Mouse (Mus musculus): ENCODE results near the gene Pltp. TPM values are rescaled to one million over a fixed set of nuclear protein-coding genes. Genes with fewer than 3 reads are reported as not detected.

Pltp gene
- total and polyA plus RNA-seq, 3 experiments, result 5.2 to 17.1 TPM; not detected in 1

DNA sequence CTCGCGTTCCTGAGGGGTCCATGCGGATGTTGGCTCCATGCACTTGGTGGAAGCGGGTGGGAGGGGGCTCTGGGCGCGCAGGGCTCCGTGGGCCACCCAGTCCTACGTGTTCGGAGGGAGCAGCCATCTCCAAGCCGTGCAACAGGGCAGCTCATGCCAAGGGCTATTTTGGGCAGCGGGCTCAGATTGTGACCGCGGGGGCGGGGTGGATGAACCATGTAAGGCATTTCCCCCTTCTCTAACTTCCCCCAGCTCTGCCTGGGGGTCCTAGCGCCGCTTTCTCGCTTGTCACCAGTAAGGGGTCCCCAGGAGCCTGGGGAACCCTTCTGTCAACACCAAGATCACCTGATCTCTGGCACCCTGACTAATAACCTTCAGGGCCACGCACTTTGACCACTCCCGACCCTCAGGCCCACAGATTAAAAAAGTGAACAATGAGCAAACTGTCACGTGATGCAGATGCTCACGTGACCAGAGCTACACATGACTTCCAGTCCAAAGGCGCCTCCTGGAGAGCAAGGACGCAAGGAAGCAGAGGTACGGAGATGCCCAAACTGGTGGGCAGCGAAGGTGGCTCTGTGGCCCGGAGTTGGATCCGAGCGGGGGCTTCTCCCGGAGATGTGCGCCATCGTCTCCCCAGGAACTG lies 24.1 kb downstream of the Pltp start, which contains the start of gene Neurl2 (continued):
- TF ChIP-seq ZNF384 (IDR thresholded peaks at IDR 0.05; ENCODE audit: low read depth, low read length) (peak; percentile 71), TCF12 (IDR thresholded peaks at IDR 0.05; ENCODE audit: low read depth, low read length) (peak; percentile 58), ZKSCAN1 (IDR thresholded peaks at IDR 0.05; ENCODE audit: low read depth, low read length) (no peak), MAZ (IDR thresholded peaks at IDR 0.05; ENCODE audit: low read depth, low read length) (0 out of 2 replicates have a peak, but pooled peaks have one; percentile 19)

DNA sequence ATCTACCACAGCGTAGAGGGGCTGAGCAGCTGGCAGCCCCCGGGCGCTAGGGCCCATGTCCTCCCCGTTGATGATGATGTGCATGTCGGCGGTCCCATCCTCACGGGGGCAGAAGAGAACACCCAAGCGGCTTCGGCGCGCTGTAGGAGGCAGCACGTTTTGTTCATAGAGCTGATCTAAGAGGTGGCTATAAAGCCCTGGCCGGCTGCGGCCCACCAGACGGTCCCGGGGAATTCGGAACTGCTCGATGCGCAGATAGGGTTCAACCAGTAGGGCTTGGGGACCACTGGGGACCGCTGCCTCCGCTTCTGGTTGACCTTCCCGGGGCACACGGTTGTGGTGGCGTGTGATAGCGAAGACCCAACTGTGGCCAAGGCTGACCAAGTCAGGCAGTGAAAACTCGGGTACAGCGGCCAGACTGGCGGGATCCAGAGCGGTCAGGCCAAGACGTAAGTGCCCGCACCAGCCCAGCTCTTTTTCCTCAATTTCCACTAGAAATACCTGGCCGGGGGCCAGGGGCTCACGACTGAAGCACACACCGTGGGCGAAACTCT lies 24.7 kb downstream of the Pltp start, which contains the start of gene Ctsa:
TSS of gene Ctsa (plus strand) at position 126 of the 554 bp plus-strand sequence.
- Histone ChIP-seq H3K4me1 (ENCODE audit: control insufficient read depth in 1 of 2, insufficient read depth in 2 of 2, low read length in 2 of 2) (peaks cover 0 to 7% of the 10 kb centered on the region in 2 experiments; a peak in 2 of 4 replicates), H3K4me3 (ENCODE audit: control insufficient read depth in 1 of 2, insufficient read depth in 1 of 2, low read depth in 2 of 2, low read length in 2 of 2) (peak within 1 kb of the TSS; percentile 56 to 86), H3K36me3 (ENCODE audit: control insufficient read depth in 1 of 2, insufficient read depth in 2 of 2, low read length in 2 of 2) (peaks cover 2 to 4% of the 10 kb centered on the region in 2 experiments; a peak in 1 of 4 replicates), H3K9me3 (replicated peaks; ENCODE audit: insufficient read depth, low read length) (no peaks in the 10 kb centered on the region), H3K79me2 (ENCODE audit: control insufficient read depth, insufficient read depth, low read length, poor library complexity) (peaks cover 18% of the 10 kb centered on the region), H3K27ac (ENCODE audit: control insufficient read depth, low read depth, low read length) (peak within 1 kb of the TSS; percentile 51), H3K9ac (ENCODE audit: control insufficient read depth, low read depth, low read length, poor library complexity, severe bottlenecking) (peak within 1 kb of the TSS; percentile 82), H3K27me3 (ENCODE audit: control insufficient read depth in 1 of 2, insufficient read depth in 2 of 2, low read length in 2 of 2) (no peaks in the 10 kb centered on the region)
- 0 out of 2 replicates have a peak, but pooled peaks have one; percentile 2 for TF ChIP-seq JUND (IDR thresholded peaks at IDR 0.05; ENCODE audit: low read depth, low read length)
- no peak for TF ChIP-seq CHD1 (IDR thresholded peaks at IDR 0.05; ENCODE audit: low read depth, low read length)
- peak; percentile 37 to 64 (median 61) for TF ChIP-seq CTCF (IDR thresholded peaks at IDR 0.05 in 2 of 3, conservative IDR thresholded peaks at IDR 0.05 in 1 of 3; ENCODE audit: control insufficient read depth in 1 of 3, insufficient read depth in 1 of 3, low read depth in 2 of 3, low read length in 3 of 3, poor library complexity in 1 of 3, severe bottlenecking in 1 of 3)
- 0 out of 2 replicates have a peak, but pooled peaks have one; percentile 6 for TF ChIP-seq USF1 (IDR thresholded peaks at IDR 0.05; ENCODE audit: low read depth, low read length)
- peak; percentile 78 for TF ChIP-seq MXI1 (IDR thresholded peaks at IDR 0.05; ENCODE audit: low read depth, low read length)
- TF ChIP-seq POLR2AphosphoS5 (IDR thresholded peaks at IDR 0.05; ENCODE audit: borderline replicate concordance, low read depth, low read length), result no peak
- TF ChIP-seq ZMIZ1 (IDR thresholded peaks at IDR 0.05; ENCODE audit: low read depth, low read length), result peak; percentile 36; the same call in 1 of the 2 replicates
- TF ChIP-seq MYC (IDR thresholded peaks at IDR 0.05; ENCODE audit: low read depth, low read length), result no peak
- TF ChIP-seq MAZ (IDR thresholded peaks at IDR 0.05; ENCODE audit: low read depth, low read length), result no peak
- TF ChIP-seq RAD21 (IDR thresholded peaks at IDR 0.05; ENCODE audit: low read depth, low read length), result peak; percentile 25
- TF ChIP-seq USF2 (IDR thresholded peaks at IDR 0.05; ENCODE audit: borderline replicate concordance in 1 of 2, insufficient read depth in 1 of 2, low read depth in 1 of 2, low read length in 2 of 2), result no peak
- no peak for TF ChIP-seq ZC3H11A (IDR thresholded peaks at IDR 0.05; ENCODE audit: low read depth, low read length)
- TF ChIP-seq NRF1 (IDR thresholded peaks at IDR 0.05; ENCODE audit: insufficient read depth, low read depth, low read length, poor library complexity, severe bottlenecking), result 0 out of 2 replicates have a peak, but pooled peaks have one; percentile 20
- no peak for TF ChIP-seq TCF12 (IDR thresholded peaks at IDR 0.05; ENCODE audit: low read depth, low read length)
- 0 out of 2 replicates have a peak, but pooled peaks have one; percentile 46 for TF ChIP-seq UBTF (IDR thresholded peaks at IDR 0.05; ENCODE audit: borderline replicate concordance, insufficient read depth, low read depth, low read length)
- peak; percentile 56; a peak in 2 of 4 replicates for TF ChIP-seq POLR2A (IDR thresholded peaks at IDR 0.05; ENCODE audit: control insufficient read depth in 1 of 2, insufficient read depth in 1 of 2, low read depth in 1 of 2, low read length in 2 of 2, poor library complexity in 1 of 2)
- TF ChIP-seq SMC3 (IDR thresholded peaks at IDR 0.05; ENCODE audit: low read depth, low read length), result peak; percentile 35
- TF ChIP-seq NELFE (IDR thresholded peaks at IDR 0.05; ENCODE audit: low read depth, low read length), result peak; percentile 69
- TF ChIP-seq ZKSCAN1 (IDR thresholded peaks at IDR 0.05; ENCODE audit: low read depth, low read length), result no peak
- TF ChIP-seq MAX (IDR thresholded peaks at IDR 0.05; ENCODE audit: low read length), result peak; percentile 51
- DNase-seq (ENCODE audit: low read depth, low spot score), result peak; percentile 87
